Mouse (Mus musculus) heart, embryonic 13.5 days (tissue): ENCODE measurements around the gene Gm17359. TPM values are rescaled to one million over a fixed set of nuclear protein-coding genes. Genes with fewer than 3 reads are reported as not detected.

Experiments
- ATAC-seq: fragments of 200-750 bp; cut with Nextera tagmentation; 2 replicates; pipeline ENCODE4 v1.8.0; 2017; ENCODE audit warnings: moderate TSS enrichment; ENCODE audit not compliant: insufficient number of reproducible peaks, low FRiP score, low TSS enrichment; ENCODE audit errors: extremely low read depth
- H3K27ac ChIP-seq: fragments of 300-500 bp; sonication (generic); replicated peaks from 2 replicates; pipeline ENCODE4 v1.5.1; 2015; ENCODE audit warnings: moderate library complexity, mild to moderate bottlenecking, inconsistent platforms
- H3K27me3 ChIP-seq: fragments of 300-500 bp; sonication (generic); replicated peaks from 2 replicates; pipeline ENCODE4 v1.6.1; 2015; ENCODE audit warnings: mild to moderate bottlenecking, inconsistent platforms
- H3K36me3 ChIP-seq: fragments of 300-500 bp; sonication (generic); 2 replicates; pipeline ENCODE4 v1.6.1; 2015; ENCODE audit warnings: mild to moderate bottlenecking, inconsistent platforms
- H3K4me1 ChIP-seq: fragments of 300-500 bp; sonication (generic); 2 replicates; pipeline ENCODE4 v1.6.1; 2015; ENCODE audit warnings: inconsistent platforms
- H3K4me2 ChIP-seq: fragments of 300-500 bp; sonication (generic); 2 replicates; pipeline ENCODE4 v1.6.1; 2015; ENCODE audit warnings: inconsistent platforms, mild to moderate bottlenecking, moderate library complexity
- H3K4me3 ChIP-seq: fragments of 300-500 bp; sonication (generic); 2 replicates; pipeline ENCODE4 v1.5.1; 2015; ENCODE audit warnings: moderate library complexity, mild to moderate bottlenecking, inconsistent platforms
- H3K9ac ChIP-seq: fragments of 300-500 bp; sonication (generic); 2 replicates; pipeline ENCODE4 v1.6.1; 2015; ENCODE audit warnings: inconsistent platforms, mild to moderate bottlenecking, moderate library complexity
- H3K9me3 ChIP-seq: fragments of 300-500 bp; sonication (generic); 2 replicates; pipeline ENCODE4 v1.6.1; 2016; ENCODE audit warnings: inconsistent platforms
- WGBS: fragments of 180-500 bp; shearing (Covaris S2); methylation state at CpG from one replicate; pipeline ENCODE4 v1.1.7; 2015; ENCODE audit warnings: mixed read lengths; 5-methylcytosine and 5-hydroxymethylcytosine counted together
- polyA plus RNA-seq: library from polyadenylated mRNA; unstranded; fragments of >200 nt; fragmentation: Nextera tagmentation; extraction: Ambion mirVana; gene quantifications from 2 replicates; pipeline ENCODE4 v1.2.1, GENCODE M21; 2015

Gene Gm17359
- polyA plus RNA-seq, 1 experiment from 2014 or later: not detected

- no peaks in the 10 kb centered on the region for H3K4me1 ChIP-seq
- H3K9ac ChIP-seq: no peak overlapping the region
- WGBS: 76% methylated on average over 7 of the region's 7 CpGs
- no peaks in the 10 kb centered on the region; the same call in 1 of the 2 replicates for H3K9me3 ChIP-seq
- no peak overlapping the region for H3K4me2 ChIP-seq
- H3K36me3 ChIP-seq: no peaks in the 10 kb centered on the region
- no peak overlapping the region for H3K4me3 ChIP-seq
- H3K27ac ChIP-seq: no peak overlapping the region
- H3K27me3 ChIP-seq: no peaks in the 10 kb centered on the region
- ATAC-seq: no peak
Measured at GRCm38 (mm10) chr3:79310184-79310583, 26.3 kb upstream of the Gm17359 start.

GRCm38 (mm10) chr3:79311895-79312294 is 24.6 kb upstream of the Gm17359 start:
- no peak overlapping the region for H3K4me2 ChIP-seq
- H3K9me3 ChIP-seq: no peaks in the 10 kb centered on the region; the same call in 1 of the 2 replicates
- no peak overlapping the region for H3K4me3 ChIP-seq
- no peaks in the 10 kb centered on the region for H3K27me3 ChIP-seq
- no peak overlapping the region for H3K27ac ChIP-seq
- no peaks in the 10 kb centered on the region for H3K4me1 ChIP-seq
- H3K9ac ChIP-seq: no peak overlapping the region
- ATAC-seq: no peak
- no peaks in the 10 kb centered on the region for H3K36me3 ChIP-seq

GRCm38 (mm10) chr3:79314006-79314698 is 22.3 kb upstream of the Gm17359 start:
- 63% methylated on average over 10 of the region's 10 CpGs for WGBS

GRCm38 (mm10) chr3:79324697-79325526 is 11.5 kb upstream of the Gm17359 start:
- Histone ChIP-seq H3K9ac (no peak overlapping the region), H3K27ac (peak overlapping the region; percentile 29), H3K4me3 (no peak overlapping the region), H3K36me3 (no peaks in the 10 kb centered on the region), H3K9me3 (no peaks in the 10 kb centered on the region), H3K27me3 (no peaks in the 10 kb centered on the region), H3K4me2 (peak overlapping the region; percentile 47), H3K4me1 (peaks cover 12% of the 10 kb centered on the region)
- ATAC-seq: no peak
- 42% methylated on average over 10 of the region's 10 CpGs for WGBS

More at GRCm38 (mm10) chr3:79314006-79314698, 22.3 kb upstream of the Gm17359 start:
- no peak overlapping the region for H3K4me3 ChIP-seq
- H3K4me1 ChIP-seq: no peaks in the 10 kb centered on the region
- no peaks in the 10 kb centered on the region for H3K36me3 ChIP-seq
- H3K27me3 ChIP-seq: no peaks in the 10 kb centered on the region
- no peak for ATAC-seq
- no peak overlapping the region for H3K4me2 ChIP-seq
- H3K27ac ChIP-seq: no peak overlapping the region
- no peaks in the 10 kb centered on the region for H3K9me3 ChIP-seq
- no peak overlapping the region for H3K9ac ChIP-seq

- Histone ChIP-seq H3K4me1 (peaks cover 14% of the 10 kb centered on the region), H3K36me3 (no peaks in the 10 kb centered on the region), H3K4me2 (no peak overlapping the region), H3K4me3 (no peak overlapping the region), H3K27me3 (no peaks in the 10 kb centered on the region), H3K9ac (no peak overlapping the region), H3K9me3 (no peaks in the 10 kb centered on the region), H3K27ac (no peak overlapping the region)
- WGBS: 39% methylated on average over 8 of the region's 8 CpGs
- no peak for ATAC-seq
Measured at GRCm38 (mm10) chr3:79329691-79330315, 6.7 kb upstream of the Gm17359 start.

- no peak overlapping the region for H3K27ac ChIP-seq
- 83% methylated on average over 7 of the region's 7 CpGs for WGBS
Measured at GRCm38 (mm10) chr3:79333051-79333450, 3.4 kb upstream of the Gm17359 start.

GRCm38 (mm10) chr3:79333643-79334200 is 2.7 kb upstream of the Gm17359 start:
- Histone ChIP-seq H3K36me3 (no peaks in the 10 kb centered on the region), H3K4me1 (peaks cover 11% of the 10 kb centered on the region), H3K27ac (no peak overlapping the region), H3K4me2 (no peak overlapping the region), H3K4me3 (no peak overlapping the region), H3K27me3 (no peaks in the 10 kb centered on the region), H3K9ac (no peak overlapping the region), H3K9me3 (no peaks in the 10 kb centered on the region)
- 52% methylated on average over 8 of the region's 8 CpGs for WGBS
- no peak for ATAC-seq

More at GRCm38 (mm10) chr3:79333051-79333450, 3.4 kb upstream of the Gm17359 start:
- no peak for ATAC-seq
- peaks cover 11% of the 10 kb centered on the region for H3K4me1 ChIP-seq
- no peaks in the 10 kb centered on the region for H3K36me3 ChIP-seq
- no peak overlapping the region for H3K4me3 ChIP-seq
- no peak overlapping the region for H3K4me2 ChIP-seq
- H3K9me3 ChIP-seq: no peaks in the 10 kb centered on the region
- no peaks in the 10 kb centered on the region for H3K27me3 ChIP-seq
- no peak overlapping the region for H3K9ac ChIP-seq

- Histone ChIP-seq H3K4me1 (0 out of 2 replicates have a peak, but pooled peaks cover 7% of the 10 kb centered on the region), H3K4me3 (no peak overlapping the region), H3K27me3 (no peaks in the 10 kb centered on the region), H3K4me2 (no peak overlapping the region), H3K9ac (no peak overlapping the region), H3K36me3 (no peaks in the 10 kb centered on the region), H3K27ac (no peak overlapping the region), H3K9me3 (no peaks in the 10 kb centered on the region)
- WGBS: 28% methylated on average over 3 of the region's 3 CpGs
- no peak for ATAC-seq
Measured at GRCm38 (mm10) chr3:79340737-79341136, 4.3 kb downstream of the Gm17359 start.

- Histone ChIP-seq H3K9me3 (no peaks in the 10 kb centered on the region), H3K27me3 (no peaks in the 10 kb centered on the region), H3K9ac (no peak overlapping the region), H3K36me3 (no peaks in the 10 kb centered on the region), H3K4me3 (no peak overlapping the region), H3K4me2 (peak overlapping the region; percentile 8; the same call in 1 of the 2 replicates), H3K4me1 (0 out of 2 replicates have a peak, but pooled peaks cover 7% of the 10 kb centered on the region), H3K27ac (no peak overlapping the region)
- no peak for ATAC-seq
- 50% methylated on average over 17 of the region's 17 CpGs for WGBS
Measured at GRCm38 (mm10) chr3:79342961-79343735, 6.7 kb downstream of the Gm17359 start.

GRCm38 (mm10) chr3:79349311-79349710 is 12.8 kb downstream of the Gm17359 start:
- Histone ChIP-seq H3K36me3 (no peaks in the 10 kb centered on the region), H3K9ac (no peak overlapping the region), H3K4me2 (no peak overlapping the region), H3K27me3 (no peaks in the 10 kb centered on the region), H3K27ac (no peak overlapping the region), H3K9me3 (no peaks in the 10 kb centered on the region), H3K4me3 (no peak overlapping the region), H3K4me1 (no peaks in the 10 kb centered on the region)
- no peak for ATAC-seq
- 44% methylated on average over 1 of the region's 1 CpGs for WGBS
